Comparison of ENCODE assay signal across 9 mouse cellular contexts in genomic region chr19:36677101-36678081, GRCm38 (mm10). TPM values are rescaled to one million over a fixed set of nuclear protein-coding genes. Genes with fewer than 3 reads are reported as not detected.
A peak's percentile ranks its signal among the peaks of the same experiment; 100 is the strongest.
DNase-seq lines count a peak whose midpoint lies in the region; ATAC-seq and TF ChIP-seq lines count a peak whose summit lies in the region.
"Had no signal": no experiment of that assay in that cellular context is flagged by ENCODE, and none has a peak within 500 bp of the region (broad histone marks: within the 10 kb centered on the region; RNA-seq: fewer than 3 reads in every experiment).

No protein-coding gene starts in this region.

- H3K27me3 ChIP-seq in forebrain, embryonic 10.5 days (ENCODE audit: poor library complexity, severe bottlenecking) = no peaks in the 10 kb centered on the region
- H3K27me3 ChIP-seq in forebrain, embryonic 11.5 days (ENCODE audit: control insufficient read depth, insufficient read depth, low read length) = no peaks in the 10 kb centered on the region
- H3K27me3 ChIP-seq in thymus, adult 2 months (ENCODE audit: control insufficient read depth, insufficient read depth, low read length) = 0 out of 2 replicates have a peak, but pooled peaks cover 2% of the 10 kb centered on the region
- H3K27me3 ChIP-seq in kidney, embryonic 16.5 days (ENCODE audit: insufficient read depth, low read length) = no peaks in the 10 kb centered on the region

- H3K4me1 ChIP-seq in forebrain, embryonic 10.5 days = peaks cover 26% of the 10 kb centered on the region
- peaks cover 6% of the 10 kb centered on the region; the same call in 1 of the 2 replicates for H3K4me1 ChIP-seq in forebrain, embryonic 11.5 days (replicated peaks; ENCODE audit: control insufficient read depth, insufficient read depth, low read length)
- H3K4me1 ChIP-seq in thymus, adult 2 months (replicated peaks; ENCODE audit: control insufficient read depth, insufficient read depth, low read length) = no peaks in the 10 kb centered on the region
- H3K4me1 ChIP-seq in kidney, embryonic 16.5 days (ENCODE audit: insufficient read depth, low read length) = peaks cover 20% of the 10 kb centered on the region

- no peak for TF ChIP-seq POLR2A in thymus, adult 2 months (IDR thresholded peaks at IDR 0.05; ENCODE audit: control insufficient read depth, extremely low read depth, insufficient read depth, low read length, poor library complexity)

- no peaks in the 10 kb centered on the region for H3K36me3 ChIP-seq in forebrain, embryonic 10.5 days (replicated peaks)
- no peaks in the 10 kb centered on the region for H3K36me3 ChIP-seq in forebrain, embryonic 11.5 days (ENCODE audit: control insufficient read depth, insufficient read depth, low read length)
- H3K36me3 ChIP-seq in thymus, adult 2 months (ENCODE audit: control insufficient read depth, insufficient read depth, low read length) = no peaks in the 10 kb centered on the region
- no peaks in the 10 kb centered on the region for H3K36me3 ChIP-seq in kidney, embryonic 16.5 days (ENCODE audit: insufficient read depth, low read length)

- H3K4me2 ChIP-seq in forebrain, embryonic 11.5 days (ENCODE audit: low read depth, low read length, severe bottlenecking) = no peak overlapping the region
- H3K4me2 ChIP-seq in kidney, embryonic 16.5 days (replicated peaks; ENCODE audit: low read depth, low read length) = no peak overlapping the region

- H3K9ac ChIP-seq in forebrain, embryonic 11.5 days (ENCODE audit: low read length) = no peak overlapping the region
- no peak overlapping the region for H3K9ac ChIP-seq in kidney, embryonic 16.5 days (replicated peaks; ENCODE audit: low read length)

- peak; percentile 13 for DNase-seq in forebrain, embryonic 10.5 days (ENCODE audit: extremely low spot score, low spot score)
- no peak for DNase-seq in forebrain, embryonic 11.5 days (ENCODE audit: low spot score)
- peak; percentile 28 for DNase-seq in retina, postnatal 1 day
- DNase-seq in retina, embryonic 14.5 days (ENCODE audit: low spot score) = no peak
- peak; percentile 49 for DNase-seq in heart, postnatal 4 days
- DNase-seq in skeletal muscle tissue, adult 2 months (ENCODE audit: low read depth, low spot score) = peak; percentile 71
- DNase-seq in thymus, adult 2 months = no peak

- no peak for ATAC-seq in forebrain, embryonic 11.5 days (replicated peaks; ENCODE audit: low FRiP score)
- no peak for ATAC-seq in kidney, embryonic 16.5 days (ENCODE audit: low FRiP score, low TSS enrichment)
- ATAC-seq: CD4-positive, CD25-positive, alpha-beta regulatory T cell, adult 4 months had no signal

- no peak overlapping the region for H3K4me3 ChIP-seq in forebrain, embryonic 10.5 days
- no peak overlapping the region for H3K4me3 ChIP-seq in forebrain, embryonic 11.5 days (ENCODE audit: low read depth, low read length)
- H3K4me3 ChIP-seq in thymus, adult 2 months (ENCODE audit: control insufficient read depth, insufficient read depth, low read length) = no peak overlapping the region
- H3K4me3 ChIP-seq in kidney, embryonic 16.5 days (ENCODE audit: low read length) = no peak overlapping the region

- H3K27ac ChIP-seq in forebrain, embryonic 10.5 days = no peak overlapping the region
- no peak overlapping the region for H3K27ac ChIP-seq in forebrain, embryonic 11.5 days (ENCODE audit: low read depth, low read length)
- H3K27ac ChIP-seq in thymus, adult 2 months (ENCODE audit: control insufficient read depth, insufficient read depth, low read length) = no peak overlapping the region
- H3K27ac ChIP-seq in kidney, embryonic 16.5 days (ENCODE audit: low read length) = no peak overlapping the region

- TF ChIP-seq CTCF in thymus, adult 2 months (IDR thresholded peaks at IDR 0.05; ENCODE audit: borderline replicate concordance, control insufficient read depth, extremely low read depth, insufficient read depth, low read length, poor library complexity) = no peak

- H3K9me3 ChIP-seq in forebrain, embryonic 10.5 days = no peaks in the 10 kb centered on the region
- H3K9me3 ChIP-seq in forebrain, embryonic 11.5 days (ENCODE audit: control insufficient read depth, low read length) = no peaks in the 10 kb centered on the region
- no peaks in the 10 kb centered on the region for H3K9me3 ChIP-seq in kidney, embryonic 16.5 days (ENCODE audit: low read length)

- 85% methylated on average over 18 of the region's 18 CpGs for WGBS in forebrain, embryonic 10.5 days
- WGBS in forebrain, embryonic 11.5 days = 86% methylated on average over 18 of the region's 18 CpGs
- WGBS in thymus, adult 2 months = 89% methylated on average over 18 of the region's 18 CpGs
- 77% methylated on average over 18 of the region's 18 CpGs for WGBS in kidney, embryonic 16.5 days

RNA-seq across cellular contexts. Expression of gene Ppp1r3c, which starts 59.1 kb away (rescaled TPM):
- polyA plus RNA-seq in forebrain, embryonic 10.5 days (2016; fragmentation: Nextera tagmentation; extraction: Ambion mirVana) = 1.3 and 1.5 TPM in 2 replicates
- 2.0 and 2.1 TPM in 2 replicates for polyA plus RNA-seq in forebrain, embryonic 11.5 days (2014; fragmentation: Nextera tagmentation; extraction: Ambion mirVana)
- total RNA-seq in heart, postnatal 4 days (2021) = 100 to 1,000 TPM in 1 of 2 experiments, 10 to 100 TPM in 1; 80.2 to 102 TPM
- 1.9 and 2.8 TPM in 2 replicates for polyA plus RNA-seq in thymus, adult 2 months (2012; rRNA removed)
- polyA plus RNA-seq in kidney, embryonic 16.5 days (2015; fragmentation: Nextera tagmentation; extraction: Ambion mirVana) = 22.1 and 24.5 TPM in 2 replicates
- polyA plus RNA-seq: CD4-positive, CD25-positive, alpha-beta regulatory T cell, adult 4 months had no signal

Comparison
In these comparisons a context has a peak if more than half of its experiments do, and no peak if none do; other contexts are left out.
1. DNase-seq: peak in forebrain, embryonic 10.5 days (single experiment), retina, postnatal 1 day (single experiment), heart, postnatal 4 days (single experiment) and skeletal muscle tissue, adult 2 months (single experiment); none in forebrain, embryonic 11.5 days (single experiment), retina, embryonic 14.5 days (single experiment) and thymus, adult 2 months (single experiment).